Mouse (Mus musculus): ENCODE data around the gene Fam161a. TPM values are rescaled to one million over a fixed set of nuclear protein-coding genes. Genes with fewer than 3 reads are reported as not detected.

Gene Fam161a
- total and polyA plus RNA-seq, 3 experiments = 1.4 to 2.0 (median 1.5) TPM

- dilution Hi-C loops (cut with MboI; ENCODE audit: extremely low pct_ligation_motif_present, extremely low pct_unique_long_range_greater_than_20kb, low sequenced_read_pairs) = no loop called here
- DNase-seq (ENCODE audit: extremely low read depth) = no peak
These were observed 42.9 kb upstream of the Fam161a start for GRCm38 (mm10) chr11:22964401-22964800.

DNA sequence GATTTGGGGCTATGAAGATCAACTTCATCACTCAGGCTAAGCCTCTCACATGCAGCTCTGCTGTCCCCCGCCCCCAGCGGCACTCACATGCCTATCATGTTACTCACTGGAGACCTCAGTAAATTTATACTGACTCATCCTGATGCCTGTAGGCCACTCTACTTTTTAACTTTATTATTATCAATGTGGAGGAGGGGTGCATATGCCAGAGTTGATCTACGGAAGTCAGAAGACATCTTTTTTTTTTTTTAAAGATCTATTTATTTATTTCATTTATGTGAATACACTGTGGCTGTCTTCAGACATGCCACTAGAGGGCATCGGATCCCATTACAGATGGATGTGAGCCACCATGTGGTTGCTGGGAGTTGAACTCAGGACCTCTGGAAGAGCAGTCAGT, 41.8 kb upstream of the Fam161a start:
- Histone ChIP-seq H3K4me3 (replicated peaks in 1 of 3; ENCODE audit: low read depth in 2 of 3, low read length in 2 of 3, poor library complexity in 1 of 3) (no peak overlapping the region), H3K9me3 (replicated peaks; ENCODE audit: low read length) (peaks cover 11% of the 10 kb centered on the region), H3K4me2 (ENCODE audit: insufficient read depth, low read depth, poor library complexity, severe bottlenecking) (no peak overlapping the region), H3K4me1 (ENCODE audit: control insufficient read depth in 1 of 2, insufficient read depth in 2 of 2) (peaks cover 0 to 4% of the 10 kb centered on the region in 2 experiments; a peak in 3 of 4 replicates), H3K79me2 (replicated peaks; ENCODE audit: control insufficient read depth, extremely low read depth, insufficient read depth, poor library complexity, severe bottlenecking) (no peaks in the 10 kb centered on the region; the same call in 1 of the 2 replicates), H3K27ac (ENCODE audit: insufficient read depth, low read depth) (no peak overlapping the region), H3K36me3 (replicated peaks in 1 of 2; ENCODE audit: control insufficient read depth in 1 of 2, insufficient read depth in 1 of 2, low read length in 1 of 2) (peaks cover 4 to 20% of the 10 kb centered on the region in 2 experiments), H3K9ac (ENCODE audit: insufficient read depth, low read depth) (no peak overlapping the region), H3K27me3 (replicated peaks) (no peaks in the 10 kb centered on the region)
- TF ChIP-seq SMC3 (IDR thresholded peaks at IDR 0.05; ENCODE audit: low read depth, low read length) (peak; percentile 31), ZKSCAN1 (IDR thresholded peaks at IDR 0.05; ENCODE audit: borderline replicate concordance, low read depth, low read length) (no peak), MYC (IDR thresholded peaks at IDR 0.05; ENCODE audit: low read depth, low read length) (0 out of 2 replicates have a peak, but pooled peaks have one; percentile 19), USF2 (conservative IDR thresholded peaks at IDR 0.05; ENCODE audit: low read depth, low read length) (no peak), CTCF (conservative IDR thresholded peaks at IDR 0.05 in 1 of 2, IDR thresholded peaks at IDR 0.05 in 1 of 2; ENCODE audit: low read depth in 2 of 2, low read length in 2 of 2) (peak in 1 of 2 experiments; percentile 67; a peak in 2 of 4 replicates)
- dilution Hi-C loops (cut with MboI; ENCODE audit: extremely low pct_ligation_motif_present, extremely low pct_unique_long_range_greater_than_20kb, low sequenced_read_pairs) = no loop called here
- no peak for DNase-seq (ENCODE audit: extremely low read depth)
- in situ Hi-C loops (cut with MboI; ENCODE audit: low pct_ligation_motif_present, low pct_unique_long_range_greater_than_20kb, low sequenced_read_pairs) = no loop called here

More at GRCm38 (mm10) chr11:22964401-22964800, 42.9 kb upstream of the Fam161a start:
- Histone ChIP-seq H3K36me3 (replicated peaks in 1 of 2; ENCODE audit: control insufficient read depth in 1 of 2, insufficient read depth in 1 of 2, low read length in 1 of 2) (peaks cover 4 to 24% of the 10 kb centered on the region in 2 experiments), H3K9ac (ENCODE audit: insufficient read depth, low read depth) (no peak overlapping the region), H3K4me1 (ENCODE audit: control insufficient read depth in 1 of 2, insufficient read depth in 2 of 2) (peaks cover 0 to 4% of the 10 kb centered on the region in 2 experiments; a peak in 2 of 4 replicates), H3K4me2 (ENCODE audit: insufficient read depth, low read depth, poor library complexity, severe bottlenecking) (no peak overlapping the region), H3K79me2 (replicated peaks; ENCODE audit: control insufficient read depth, extremely low read depth, insufficient read depth, poor library complexity, severe bottlenecking) (no peaks in the 10 kb centered on the region; the same call in 1 of the 2 replicates), H3K4me3 (replicated peaks in 1 of 3; ENCODE audit: low read depth in 2 of 3, low read length in 2 of 3, poor library complexity in 1 of 3) (no peak overlapping the region), H3K9me3 (replicated peaks; ENCODE audit: low read length) (peaks cover 11% of the 10 kb centered on the region), H3K27ac (ENCODE audit: insufficient read depth, low read depth) (no peak overlapping the region), H3K27me3 (replicated peaks) (no peaks in the 10 kb centered on the region)
- in situ Hi-C loops (cut with MboI; ENCODE audit: low pct_ligation_motif_present, low pct_unique_long_range_greater_than_20kb, low sequenced_read_pairs) = no loop called here
- TF ChIP-seq KAT2A (IDR thresholded peaks at IDR 0.05; ENCODE audit: insufficient replicate concordance, low read length) = no peak
- TF ChIP-seq MEF2A (IDR thresholded peaks at IDR 0.05; ENCODE audit: borderline replicate concordance, low read depth, low read length) = no peak
- no peak for TF ChIP-seq MAZ (IDR thresholded peaks at IDR 0.05; ENCODE audit: low read depth, low read length)
- no peak for TF ChIP-seq MXI1 (IDR thresholded peaks at IDR 0.05; ENCODE audit: low read depth, low read length)
- TF ChIP-seq RAD21 (IDR thresholded peaks at IDR 0.05; ENCODE audit: low read depth, low read length) = no peak
- TF ChIP-seq SMC3 (IDR thresholded peaks at IDR 0.05; ENCODE audit: low read depth, low read length) = no peak
- TF ChIP-seq TCF12 (IDR thresholded peaks at IDR 0.05; ENCODE audit: low read depth, low read length) = no peak

GRCm38 (mm10) chr11:22969486-22969885, 37.8 kb upstream of the Fam161a start:
- no peaks in the 10 kb centered on the region for H3K27me3 ChIP-seq (replicated peaks)
- peak; percentile 64 for DNase-seq (ENCODE audit: extremely low read depth)
- in situ Hi-C loops (cut with MboI; ENCODE audit: low pct_ligation_motif_present, low pct_unique_long_range_greater_than_20kb, low sequenced_read_pairs) = no loop called here

More at GRCm38 (mm10) chr11:22969486-22969885, 37.8 kb upstream of the Fam161a start:
- no peak overlapping the region for H3K4me3 ChIP-seq (replicated peaks in 1 of 3; ENCODE audit: low read depth in 2 of 3, low read length in 2 of 3, poor library complexity in 1 of 3)
- peaks cover 9% of the 10 kb centered on the region for H3K79me2 ChIP-seq (replicated peaks; ENCODE audit: control insufficient read depth, extremely low read depth, insufficient read depth, poor library complexity, severe bottlenecking)
- no peak overlapping the region for H3K4me2 ChIP-seq (ENCODE audit: insufficient read depth, low read depth, poor library complexity, severe bottlenecking)
- H3K4me1 ChIP-seq (ENCODE audit: control insufficient read depth in 1 of 2, insufficient read depth in 2 of 2) = peaks cover 0 to 4% of the 10 kb centered on the region in 2 experiments; a peak in 1 of 4 replicates
- TF ChIP-seq CTCF (conservative IDR thresholded peaks at IDR 0.05 in 1 of 2, IDR thresholded peaks at IDR 0.05 in 1 of 2; ENCODE audit: low read depth in 2 of 2, low read length in 2 of 2) (peak; percentile 90 to 91), SMC3 (IDR thresholded peaks at IDR 0.05; ENCODE audit: low read depth, low read length) (peak; percentile 77), MYC (IDR thresholded peaks at IDR 0.05; ENCODE audit: low read depth, low read length) (no peak), RAD21 (IDR thresholded peaks at IDR 0.05; ENCODE audit: low read depth, low read length) (peak; percentile 97), JUND (conservative IDR thresholded peaks at IDR 0.05; ENCODE audit: low read depth, low read length) (no peak; the same call in 1 of the 2 replicates), ZC3H11A (IDR thresholded peaks at IDR 0.05; ENCODE audit: low read depth, low read length) (peak; percentile 64)
- dilution Hi-C loops (cut with MboI; ENCODE audit: extremely low pct_ligation_motif_present, extremely low pct_unique_long_range_greater_than_20kb, low sequenced_read_pairs) = no loop called here
- no peak overlapping the region for H3K9ac ChIP-seq (ENCODE audit: insufficient read depth, low read depth)
- H3K9me3 ChIP-seq (replicated peaks; ENCODE audit: low read length) = peaks cover 21% of the 10 kb centered on the region
- peaks cover 4 to 36% of the 10 kb centered on the region in 2 experiments for H3K36me3 ChIP-seq (replicated peaks in 1 of 2; ENCODE audit: control insufficient read depth in 1 of 2, insufficient read depth in 1 of 2, low read length in 1 of 2)
- no peak overlapping the region for H3K27ac ChIP-seq (ENCODE audit: insufficient read depth, low read depth)

All from CH12.LX (cell line).